Mouse (Mus musculus): ENCODE data around the gene Elovl6.

DNA sequence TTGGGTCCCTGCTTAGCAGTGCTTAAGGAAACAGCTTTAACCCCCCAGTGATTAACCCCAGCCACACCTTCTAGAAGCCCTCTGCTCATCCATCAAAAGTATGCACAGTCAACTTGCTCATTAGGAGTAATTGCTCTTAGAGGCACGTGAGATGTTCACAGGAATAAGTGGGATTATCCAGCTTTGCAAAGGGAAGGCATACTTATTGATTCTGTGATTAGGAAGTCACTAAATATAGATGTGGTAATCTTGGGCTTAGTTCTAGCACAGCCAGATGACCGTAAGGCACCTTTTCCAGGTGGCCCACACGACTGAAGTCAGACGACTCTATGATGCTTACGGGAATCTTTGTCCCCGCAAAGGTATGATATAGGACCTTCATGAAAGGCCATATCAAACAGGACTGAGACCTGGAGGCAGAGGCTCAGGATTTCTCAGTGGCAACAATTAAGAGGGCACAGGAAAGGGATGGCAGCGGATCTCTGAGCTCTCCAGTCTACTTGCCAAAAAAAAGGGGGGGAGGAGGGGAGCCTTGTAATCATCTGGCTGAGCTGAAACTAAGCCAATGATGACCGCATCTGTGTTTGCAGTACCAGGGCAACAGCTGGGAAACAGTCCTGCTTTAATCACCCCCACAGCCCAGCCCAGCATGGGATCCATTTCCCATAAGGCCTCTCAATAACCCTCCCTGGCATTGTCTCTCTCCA lies 117.6 kb downstream of the Elovl6 start:
- TF ChIP-seq CTCF (IDR thresholded peaks at IDR 0.05) (no peak), EP300 (IDR thresholded peaks at IDR 0.05) (no peak)
